Mouse (Mus musculus) small intestine, adult 2 months (tissue): ENCODE data around the gene Pou5f1.

Experiments
- CTCF ChIP-seq: fragments of 200-500 bp; IDR thresholded peaks from 2 replicates; pipeline ENCODE4 v1.5.1; 2012; ENCODE audit warnings: low read depth, mild to moderate bottlenecking, control low read depth, inconsistent platforms, low read length, moderate library complexity, mixed read lengths; ENCODE audit not compliant: insufficient replicate concordance, insufficient read length; ENCODE audit errors: extremely low read depth
- POLR2A ChIP-seq: fragments of 200-500 bp; IDR thresholded peaks from 2 replicates; pipeline ENCODE4 v1.6.1; 2012; ENCODE audit warnings: low read depth, mild to moderate bottlenecking, control low read depth, inconsistent platforms, low read length, moderate library complexity

DNA sequence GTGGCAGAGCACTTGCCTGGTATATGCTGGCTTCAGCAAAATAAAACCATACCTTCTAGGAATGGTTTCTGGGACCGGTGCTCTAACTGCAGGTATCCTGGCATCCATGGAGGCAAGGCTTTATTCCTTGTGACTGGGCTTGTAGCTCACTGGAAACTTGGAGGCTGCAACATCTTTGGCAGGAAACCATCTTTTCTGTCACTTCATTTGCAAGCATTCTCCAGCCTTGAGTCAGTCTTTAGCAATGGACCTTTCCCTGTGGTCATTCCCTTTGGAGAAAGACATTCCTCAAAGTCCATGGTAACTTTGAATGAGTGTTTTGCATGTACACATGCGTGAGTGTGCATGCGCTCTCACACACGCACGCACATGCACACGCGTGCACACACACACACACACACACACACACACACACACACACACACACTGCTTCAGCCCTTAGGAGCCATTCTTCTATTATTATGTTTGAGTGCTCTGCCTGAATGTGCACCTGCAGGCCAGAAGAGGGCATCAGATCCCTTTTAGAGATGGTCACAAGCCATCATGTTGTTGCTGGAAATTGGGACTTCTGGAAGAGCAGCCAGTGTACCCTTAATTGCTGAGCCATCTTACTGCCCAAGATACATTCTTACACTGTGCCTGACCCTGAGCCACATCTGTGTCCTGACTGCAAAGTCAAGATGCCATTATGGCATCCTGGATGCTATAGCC lies 7.3 kb downstream of the Pou5f1 start:
- TF ChIP-seq CTCF = no peak
- TF ChIP-seq POLR2A = no peak
